Mouse (Mus musculus) ES-E14 (cell line): Measurements from ENCODE around the gene Gcn1l1. TPM values are rescaled to one million over a fixed set of nuclear protein-coding genes. Genes with fewer than 3 reads are reported as not detected.

ENCODE experiments used
- DNase-seq: peaks from one replicate; pipeline ENCODE4 v3.0.0-alpha.2; 2013; ENCODE audit warnings: low read depth, low spot score
- H3K27ac ChIP-seq: 2 replicates; pipeline ENCODE4 v1.5.1; 2012; ENCODE audit warnings: low read depth, mild to moderate bottlenecking, low read length, moderate library complexity, mixed read lengths; ENCODE audit not compliant: poor library complexity, insufficient read depth, severe bottlenecking
- H3K36me3 ChIP-seq: 2 replicates; pipeline ENCODE4 v1.6.1; 2012; ENCODE audit warnings: mild to moderate bottlenecking, low read length, moderate library complexity, mixed read lengths; ENCODE audit not compliant: control insufficient read depth, poor library complexity, insufficient read depth, severe bottlenecking
- H3K4me1 ChIP-seq, 2 experiments: fragments of 150-350 bp in 1 of 2; sonication (generic) in 1 of 2; 2 replicates each; pipeline ENCODE4 v1.6.1; 2012; ENCODE audit warnings: low read length in 2 of 2, mild to moderate bottlenecking in 1 of 2, mixed read lengths in 1 of 2; ENCODE audit not compliant: control insufficient read depth in 2 of 2, insufficient read depth in 2 of 2, poor library complexity in 1 of 2
- H3K4me3 ChIP-seq, 2 experiments: fragments of 150-350 bp in 1 of 2; sonication (generic) in 1 of 2; 2 replicates each; pipeline ENCODE4 v1.5.1; 2012; ENCODE audit warnings: low read length in 2 of 2, low read depth in 1 of 2, mild to moderate bottlenecking in 1 of 2, mixed read lengths in 1 of 2; ENCODE audit not compliant: insufficient read depth in 1 of 2, poor library complexity in 1 of 2, severe bottlenecking in 1 of 2
- H3K9ac ChIP-seq: 2 replicates; pipeline ENCODE4 v1.6.1; 2012; ENCODE audit warnings: low read depth, mild to moderate bottlenecking, low read length, mixed read lengths; ENCODE audit not compliant: poor library complexity, insufficient read depth, severe bottlenecking
- H3K9me3 ChIP-seq: fragments of 150-350 bp; sonication (generic); 2 replicates; pipeline ENCODE4 v1.6.1; 2012; ENCODE audit warnings: low read depth, mild to moderate bottlenecking, low read length; ENCODE audit not compliant: control insufficient read depth, insufficient read depth
- CHD2 ChIP-seq: IDR thresholded peaks from 2 replicates; pipeline ENCODE4 v1.6.1; 2014; ENCODE audit warnings: mild to moderate bottlenecking, low read depth, low read length, inconsistent platforms
- HCFC1 ChIP-seq: IDR thresholded peaks from 2 replicates; pipeline ENCODE4 v1.6.1; 2012; ENCODE audit warnings: low read length, inconsistent platforms, borderline replicate concordance; ENCODE audit not compliant: insufficient read depth
- MAFK ChIP-seq: IDR thresholded peaks from 2 replicates; pipeline ENCODE4 v1.6.1; 2014; ENCODE audit warnings: mild to moderate bottlenecking, low read depth, low read length, inconsistent platforms; ENCODE audit not compliant: insufficient read depth
- ZC3H11A ChIP-seq: IDR thresholded peaks from 2 replicates; pipeline ENCODE4 v1.6.1; 2012; ENCODE audit warnings: low read depth, mild to moderate bottlenecking, inconsistent platforms, low read length, borderline replicate concordance
- ZNF384 ChIP-seq: IDR thresholded peaks from 2 replicates; pipeline ENCODE4 v1.6.1; 2012; ENCODE audit warnings: low read depth, low read length, inconsistent platforms
- in situ Hi-C, 2 experiments: fragments of 600-800 bp; cut with MboI; formaldehyde crosslinking; loops; one replicate each; pipeline ENCODE4 v1.15.1; 2025; ENCODE audit warnings: low sequenced_read_pairs in 2 of 2, inconsistent platforms in 1 of 2; ENCODE audit not compliant: unreplicated experiment in 2 of 2
- total RNA-seq: library from RNA; depleted of rRNA; stranded (reverse); fragments of 300-350 nt; gene quantifications from 2 replicates; pipeline ENCODE4 v1.2.3, GENCODE M21; 2012

Gcn1l1 gene
- total RNA-seq, 1 experiment: 112 TPM

DNA sequence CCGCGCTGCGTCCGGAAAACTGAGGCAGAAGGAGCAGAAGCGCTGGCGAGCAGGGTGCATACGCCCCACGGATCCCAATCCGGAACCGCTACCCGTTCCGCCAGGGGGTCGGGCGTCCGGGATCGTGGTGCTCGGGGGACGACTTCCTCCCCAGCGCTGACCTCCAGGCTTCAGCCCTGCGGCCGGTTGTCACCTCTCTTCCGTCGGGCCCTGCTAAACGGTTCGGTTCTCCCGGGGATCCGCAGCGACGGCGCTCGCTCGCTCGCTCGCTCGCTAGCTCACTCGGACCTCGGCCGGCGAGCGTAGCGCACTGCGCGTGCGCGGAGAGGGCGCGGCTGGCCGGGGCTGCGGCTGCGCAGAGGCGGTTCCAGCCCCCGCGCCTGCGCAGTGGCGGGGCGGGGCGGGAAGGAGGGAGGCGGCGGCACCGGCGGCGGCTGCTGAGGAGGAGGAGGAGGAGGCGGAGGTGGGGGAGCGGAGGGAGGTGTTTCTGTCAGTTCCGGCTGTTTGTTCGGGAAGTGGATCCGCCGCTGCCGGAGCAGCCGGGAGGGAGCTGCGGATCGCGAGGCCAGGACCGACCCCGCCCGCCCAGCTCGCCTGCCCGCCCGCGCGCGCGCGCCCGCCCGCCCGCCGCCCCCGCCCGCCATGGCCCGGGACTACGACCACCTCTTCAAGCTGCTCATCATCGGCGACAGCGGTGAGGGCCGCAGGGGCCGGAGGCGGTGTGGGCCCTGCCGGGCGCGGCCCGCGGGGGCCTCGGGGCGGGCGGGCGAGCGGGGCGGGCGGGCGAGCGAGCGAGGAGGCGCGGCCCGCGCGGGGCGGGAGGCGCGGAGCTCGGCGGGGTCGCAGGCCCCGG lies 66.7 kb downstream of the Gcn1l1 start, which contains the start of gene Rab35:
TSS of gene Rab35 (plus strand) at position 404 of the 853 bp plus-strand sequence.
- Histone ChIP-seq H3K9ac (peak within 1 kb of the TSS; percentile 92), H3K4me3 (peak within 1 kb of the TSS; percentile 82 to 89), H3K36me3 (peaks cover 5% of the 10 kb centered on the region; the same call in 1 of the 2 replicates), H3K9me3 (no peaks in the 10 kb centered on the region), H3K4me1 (peaks cover 0 to 17% of the 10 kb centered on the region in 2 experiments; a peak in 3 of 4 replicates), H3K27ac (peak within 1 kb of the TSS; percentile 67)
- in situ Hi-C loops: no loop called here
- DNase-seq: peak; percentile 85
- TF ChIP-seq HCFC1 (peak; percentile 38; the same call in 1 of the 2 replicates), MAFK (no peak)

DNA sequence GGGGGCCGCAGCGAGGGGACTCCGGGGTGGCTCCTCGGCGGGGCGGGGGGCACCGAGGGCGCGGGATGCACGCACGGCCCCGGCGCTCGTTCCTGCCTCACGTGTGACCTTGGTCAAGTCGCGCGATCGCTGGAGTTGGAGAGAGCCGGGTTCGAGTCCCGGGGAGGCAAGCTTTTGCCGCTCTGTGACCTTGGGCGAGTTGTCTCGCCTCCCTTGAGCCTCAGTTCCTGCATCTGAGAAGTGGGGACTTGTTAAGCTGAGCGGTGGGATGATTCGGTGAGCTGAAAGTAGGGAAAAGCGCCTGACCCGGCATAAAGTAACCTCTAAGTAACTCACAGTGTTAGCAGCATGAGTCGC lies 67.3 kb downstream of the Gcn1l1 start:
- peak; percentile 29 for DNase-seq
- peaks cover 5% of the 10 kb centered on the region; the same call in 1 of the 2 replicates for H3K36me3 ChIP-seq
- H3K9ac ChIP-seq: peak overlapping the region; percentile 88
- H3K9me3 ChIP-seq: no peaks in the 10 kb centered on the region
- peak overlapping the region; percentile 82 to 89 for H3K4me3 ChIP-seq
- TF ChIP-seq ZNF384: no peak
- no peak for TF ChIP-seq ZC3H11A
- no peak for TF ChIP-seq MAFK
- TF ChIP-seq CHD2: peak; percentile 75
- TF ChIP-seq HCFC1: no peak
- H3K27ac ChIP-seq: peak overlapping the region; percentile 67
- in situ Hi-C loops: no loop called here
- peaks cover 0 to 19% of the 10 kb centered on the region in 2 experiments; a peak in 3 of 4 replicates for H3K4me1 ChIP-seq

DNA sequence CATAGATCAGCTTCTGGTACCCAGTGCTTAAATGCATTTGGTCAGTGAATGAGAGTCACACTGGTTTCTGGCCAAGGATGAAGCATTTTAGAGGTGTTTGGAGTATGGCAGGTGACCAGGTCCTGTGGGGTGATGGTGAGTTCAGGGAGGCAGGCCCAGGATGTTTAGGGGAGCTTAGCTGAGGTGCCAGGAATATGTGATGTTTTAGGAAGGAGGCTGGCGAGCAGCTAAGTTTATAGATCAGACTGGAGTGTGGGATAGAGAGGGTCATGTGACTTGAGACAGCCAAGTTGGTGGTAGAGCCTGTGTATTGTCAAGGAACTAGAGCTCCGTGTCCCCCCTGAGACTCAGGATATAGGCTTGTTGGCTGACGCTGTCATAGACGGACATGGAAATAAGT lies 68.0 kb downstream of the Gcn1l1 start:
- no peaks in the 10 kb centered on the region for H3K9me3 ChIP-seq
- in situ Hi-C loops: no loop called here
- peaks cover 5% of the 10 kb centered on the region; the same call in 1 of the 2 replicates for H3K36me3 ChIP-seq
- peaks cover 0 to 19% of the 10 kb centered on the region in 2 experiments; a peak in 3 of 4 replicates for H3K4me1 ChIP-seq
- peak overlapping the region; percentile 82 to 89; a peak in 3 of 4 replicates for H3K4me3 ChIP-seq
- TF ChIP-seq ZC3H11A (no peak), MAFK (no peak), CHD2 (no peak), ZNF384 (no peak), HCFC1 (no peak)
- H3K27ac ChIP-seq: no peak overlapping the region
- DNase-seq: no peak
- H3K9ac ChIP-seq: peak overlapping the region; percentile 88; the same call in 1 of the 2 replicates

DNA sequence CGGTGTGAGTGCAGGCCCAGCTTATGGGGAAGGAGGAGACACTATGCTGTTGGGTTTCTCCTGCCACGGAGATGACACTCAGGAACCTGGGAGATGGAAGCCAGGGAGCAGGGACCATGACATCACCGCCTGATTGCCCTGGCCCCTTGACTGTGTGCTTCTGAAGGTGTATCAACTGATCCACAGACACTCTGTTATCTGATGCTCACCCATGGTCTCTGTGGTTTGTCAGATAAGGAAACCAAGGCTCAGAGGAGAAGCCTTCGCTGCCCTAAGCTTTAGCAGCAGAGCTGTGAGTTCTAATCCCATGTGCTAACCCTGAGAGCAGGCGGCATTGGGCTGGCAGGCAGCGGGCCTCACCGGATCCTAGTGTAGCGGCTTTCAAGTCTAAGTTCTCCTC lies 69.0 kb downstream of the Gcn1l1 start:
- H3K9ac ChIP-seq: no peak overlapping the region

More for the DNA sequence above, 69.0 kb downstream of the Gcn1l1 start:
- no peak for DNase-seq
- H3K27ac ChIP-seq: no peak overlapping the region
- TF ChIP-seq HCFC1 (no peak), ZNF384 (no peak), MAFK (no peak)
- in situ Hi-C loops: no loop called here
- no peaks in the 10 kb centered on the region for H3K9me3 ChIP-seq
- no peak overlapping the region for H3K4me3 ChIP-seq
- peaks cover 12% of the 10 kb centered on the region; the same call in 1 of the 2 replicates for H3K36me3 ChIP-seq
- H3K4me1 ChIP-seq: peaks cover 0 to 19% of the 10 kb centered on the region in 2 experiments; a peak in 3 of 4 replicates
